Mouse (Mus musculus): Measurements from ENCODE around the gene Srsf11. TPM values are rescaled to one million over a fixed set of nuclear protein-coding genes. Genes with fewer than 3 reads are reported as not detected.
A peak's percentile ranks its signal among the peaks of the same experiment; 100 is the strongest.

Gene Srsf11
- total and polyA plus RNA-seq, 3 experiments = 205 to 725 (median 288) TPM

- Histone ChIP-seq H3K9me3 (replicated peaks; ENCODE audit: low read length) (no peaks in the 10 kb centered on the region), H3K27ac (ENCODE audit: insufficient read depth, low read depth) (peak overlapping the region; percentile 87), H3K4me2 (ENCODE audit: insufficient read depth, low read depth, poor library complexity, severe bottlenecking) (peak overlapping the region; percentile 85), H3K4me1 (ENCODE audit: control insufficient read depth in 1 of 2, insufficient read depth in 2 of 2) (peaks cover 16 to 48% of the 10 kb centered on the region in 2 experiments), H3K4me3 (replicated peaks in 1 of 3; ENCODE audit: low read depth in 2 of 3, low read length in 2 of 3, poor library complexity in 1 of 3) (peak overlapping the region in 1 of 3 experiments; percentile 11), H3K9ac (ENCODE audit: insufficient read depth, low read depth) (peak overlapping the region; percentile 69), H3K36me3 (replicated peaks in 1 of 2; ENCODE audit: control insufficient read depth in 1 of 2, insufficient read depth in 1 of 2, low read length in 1 of 2) (no peaks in the 10 kb centered on the region), H3K27me3 (replicated peaks) (no peaks in the 10 kb centered on the region), H3K79me2 (replicated peaks; ENCODE audit: control insufficient read depth, extremely low read depth, insufficient read depth, poor library complexity, severe bottlenecking) (no peaks in the 10 kb centered on the region)
- dilution Hi-C loops (cut with MboI; ENCODE audit: extremely low pct_ligation_motif_present, extremely low pct_unique_long_range_greater_than_20kb, low sequenced_read_pairs) (no loop called here), in situ Hi-C loops (cut with MboI; ENCODE audit: low pct_ligation_motif_present, low pct_unique_long_range_greater_than_20kb, low sequenced_read_pairs) (no loop called here)
- peak; percentile 39 for TF ChIP-seq POLR2A (IDR thresholded peaks at IDR 0.05; ENCODE audit: low read depth, low read length)
- TF ChIP-seq NRF1 (IDR thresholded peaks at IDR 0.05; ENCODE audit: low read depth, low read length) = 0 out of 2 replicates have a peak, but pooled peaks have one; percentile 5
- TF ChIP-seq TBP (conservative IDR thresholded peaks at IDR 0.05; ENCODE audit: low read depth, low read length) = no peak
- TF ChIP-seq JUN (IDR thresholded peaks at IDR 0.05; ENCODE audit: insufficient read depth, low read depth, low read length) = no peak
- no peak for DNase-seq (ENCODE audit: extremely low read depth)
Measured at GRCm38 (mm10) chr3:158077828-158078227, 41.4 kb upstream of the Srsf11 start.

GRCm38 (mm10) chr3:158077380-158077772 lies 40.9 kb upstream of the Srsf11 start:
- peak; percentile 87 for DNase-seq (ENCODE audit: extremely low read depth)
- Histone ChIP-seq H3K27me3 (replicated peaks) (no peaks in the 10 kb centered on the region), H3K9me3 (replicated peaks; ENCODE audit: low read length) (no peaks in the 10 kb centered on the region), H3K36me3 (replicated peaks in 1 of 2; ENCODE audit: control insufficient read depth in 1 of 2, insufficient read depth in 1 of 2, low read length in 1 of 2) (no peaks in the 10 kb centered on the region), H3K79me2 (replicated peaks; ENCODE audit: control insufficient read depth, extremely low read depth, insufficient read depth, poor library complexity, severe bottlenecking) (no peaks in the 10 kb centered on the region), H3K4me3 (replicated peaks in 1 of 3; ENCODE audit: low read depth in 2 of 3, low read length in 2 of 3, poor library complexity in 1 of 3) (peak overlapping the region in 1 of 3 experiments; percentile 23), H3K9ac (ENCODE audit: insufficient read depth, low read depth) (peak overlapping the region; percentile 69), H3K27ac (ENCODE audit: insufficient read depth, low read depth) (peak overlapping the region; percentile 87), H3K4me1 (ENCODE audit: control insufficient read depth in 1 of 2, insufficient read depth in 2 of 2) (peaks cover 16 to 48% of the 10 kb centered on the region in 2 experiments), H3K4me2 (ENCODE audit: insufficient read depth, low read depth, poor library complexity, severe bottlenecking) (peak overlapping the region; percentile 85)
- in situ Hi-C loops (cut with MboI; ENCODE audit: low pct_ligation_motif_present, low pct_unique_long_range_greater_than_20kb, low sequenced_read_pairs) = no loop called here
- dilution Hi-C loops (cut with MboI; ENCODE audit: extremely low pct_ligation_motif_present, extremely low pct_unique_long_range_greater_than_20kb, low sequenced_read_pairs) = no loop called here
- TF ChIP-seq SMC3 (IDR thresholded peaks at IDR 0.05; ENCODE audit: low read depth, low read length) (no peak; the same call in 1 of the 2 replicates), PAX5 (IDR thresholded peaks at IDR 0.05; ENCODE audit: low read length) (no peak), IRF4 (IDR thresholded peaks at IDR 0.05; ENCODE audit: low read depth, low read length) (peak; percentile 100), RAD21 (IDR thresholded peaks at IDR 0.05; ENCODE audit: low read depth, low read length) (peak; percentile 6), GABPA (IDR thresholded peaks at IDR 0.05; ENCODE audit: insufficient replicate concordance, low read depth, low read length) (no peak), CTCF (conservative IDR thresholded peaks at IDR 0.05 in 1 of 2, IDR thresholded peaks at IDR 0.05 in 1 of 2; ENCODE audit: low read depth in 2 of 2, low read length in 2 of 2) (no peak), HCFC1 (IDR thresholded peaks at IDR 0.05; ENCODE audit: low read depth, low read length) (peak; percentile 64), MAX (IDR thresholded peaks at IDR 0.05; ENCODE audit: low read length) (no peak), KAT2A (IDR thresholded peaks at IDR 0.05; ENCODE audit: insufficient replicate concordance, low read length) (no peak), SIN3A (IDR thresholded peaks at IDR 0.05; ENCODE audit: low read length) (no peak; the same call in 1 of the 2 replicates), UBTF (IDR thresholded peaks at IDR 0.05; ENCODE audit: low read depth, low read length) (no peak), TCF12 (IDR thresholded peaks at IDR 0.05; ENCODE audit: low read depth, low read length) (peak; percentile 88), NELFE (IDR thresholded peaks at IDR 0.05; ENCODE audit: low read depth, low read length) (peak; percentile 23; the same call in 1 of the 2 replicates), TBP (conservative IDR thresholded peaks at IDR 0.05; ENCODE audit: low read depth, low read length) (peak; percentile 79), ZC3H11A (IDR thresholded peaks at IDR 0.05; ENCODE audit: low read depth, low read length) (no peak), USF2 (conservative IDR thresholded peaks at IDR 0.05; ENCODE audit: low read depth, low read length) (0 out of 2 replicates have a peak, but pooled peaks have one; percentile 7), JUND (conservative IDR thresholded peaks at IDR 0.05; ENCODE audit: low read depth, low read length) (peak; percentile 82), POLR2A (IDR thresholded peaks at IDR 0.05; ENCODE audit: low read depth, low read length) (peak; percentile 55), BHLHE40 (IDR thresholded peaks at IDR 0.05; ENCODE audit: low read depth, low read length) (peak; percentile 47; the same call in 1 of the 2 replicates), ZKSCAN1 (IDR thresholded peaks at IDR 0.05; ENCODE audit: borderline replicate concordance, low read depth, low read length) (no peak), EP300 (IDR thresholded peaks at IDR 0.05; ENCODE audit: low read length) (peak; percentile 100), ZNF384 (IDR thresholded peaks at IDR 0.05; ENCODE audit: low read depth, low read length) (no peak), CHD1 (IDR thresholded peaks at IDR 0.05; ENCODE audit: low read depth, low read length) (peak; percentile 88), MAZ (IDR thresholded peaks at IDR 0.05; ENCODE audit: low read depth, low read length) (peak; percentile 86; the same call in 1 of the 2 replicates), MEF2A (IDR thresholded peaks at IDR 0.05; ENCODE audit: borderline replicate concordance, low read depth, low read length) (peak; percentile 85), NRF1 (IDR thresholded peaks at IDR 0.05; ENCODE audit: low read depth, low read length) (no peak), ETS1 (conservative IDR thresholded peaks at IDR 0.05; ENCODE audit: low read depth, low read length) (peak; percentile 63), JUN (IDR thresholded peaks at IDR 0.05; ENCODE audit: insufficient read depth, low read depth, low read length) (peak; percentile 59), MXI1 (IDR thresholded peaks at IDR 0.05; ENCODE audit: low read depth, low read length) (no peak), ELF1 (IDR thresholded peaks at IDR 0.05; ENCODE audit: low read depth, low read length) (peak; percentile 54; the same call in 1 of the 2 replicates), MAFK (IDR thresholded peaks at IDR 0.05; ENCODE audit: insufficient replicate concordance, low read length) (no peak), RCOR1 (conservative IDR thresholded peaks at IDR 0.05; ENCODE audit: low read depth, low read length) (peak; percentile 80; the same call in 1 of the 2 replicates)

Data from CH12.LX (cell line).